Mouse (Mus musculus) thymus, adult 2 months (tissue): ENCODE measurements at regions not wholly inside any gene's neighbourhood (a gene's known extent, or its start where the extent isn't known, plus 50 kb on each side); places are given as distances from the start of the nearest gene placed in this dataset.

Experiments
- CTCF ChIP-seq: fragments of 200-500 bp; IDR thresholded peaks from 2 replicates; pipeline ENCODE4 v1.5.1; 2012; ENCODE audit warnings: mild to moderate bottlenecking, control low read depth, low read length, moderate library complexity, borderline replicate concordance; ENCODE audit not compliant: control insufficient read depth, poor library complexity, insufficient read depth; ENCODE audit errors: extremely low read depth
- POLR2A ChIP-seq: fragments of 200-500 bp; IDR thresholded peaks from 2 replicates; pipeline ENCODE4 v1.6.1; 2012; ENCODE audit warnings: mild to moderate bottlenecking, low read length, control low read depth, moderate library complexity; ENCODE audit not compliant: control insufficient read depth, poor library complexity, insufficient read depth; ENCODE audit errors: extremely low read depth

GRCm38 (mm10) chr5:75770592-75770991 lies 195.9 kb downstream of the Kit start:
- TF ChIP-seq POLR2A: no peak
- no peak for TF ChIP-seq CTCF
